Mouse (Mus musculus) megakaryocyte, embryonic 14.5 days (primary cell): Measurements from ENCODE around the gene Hspa14. TPM values are rescaled to one million over a fixed set of nuclear protein-coding genes. Genes with fewer than 3 reads are reported as not detected.

Experiments used
- H3K27me3 ChIP-seq: replicated peaks from 2 replicates; pipeline ENCODE3; 2012; ENCODE audit warnings: inconsistent platforms
- H3K36me3 ChIP-seq: replicated peaks from 2 replicates; pipeline ENCODE3; 2012; ENCODE audit warnings: low read length, inconsistent platforms, mixed read lengths
- H3K4me1 ChIP-seq: 2 replicates; pipeline ENCODE4 v1.6.1; 2012; ENCODE audit warnings: inconsistent platforms
- H3K4me3 ChIP-seq: replicated peaks from 2 replicates; pipeline ENCODE3; 2012; ENCODE audit warnings: moderate library complexity, mild to moderate bottlenecking, inconsistent platforms
- H3K9me3 ChIP-seq: 2 replicates; pipeline ENCODE4 v1.6.1; 2012; ENCODE audit warnings: inconsistent platforms
- FLI1 ChIP-seq: IDR thresholded peaks from 2 replicates; pipeline ENCODE4 v1.6.1; 2012; ENCODE audit warnings: low read length, inconsistent platforms, mixed read lengths
- GATA1 ChIP-seq: IDR thresholded peaks from 3 replicates; pipeline ENCODE4 v1.6.1; 2012; ENCODE audit warnings: mixed read lengths, low read length, inconsistent platforms, borderline replicate concordance
- polyA plus RNA-seq: library from polyadenylated mRNA; stranded (reverse); fragments of >175 nt; gene quantifications from 2 replicates; pipeline ENCODE4 v1.2.3, GENCODE M21; 2012; ENCODE audit warnings: low replicate concordance; ENCODE audit not compliant: insufficient read depth

Gene Hspa14
- polyA plus RNA-seq, 1 experiment, result 4.6 TPM

- H3K4me1 ChIP-seq, result no peaks in the 10 kb centered on the region
- TF ChIP-seq GATA1 (no peak), FLI1 (no peak)
- H3K4me3 ChIP-seq, result no peak overlapping the region
- no peaks in the 10 kb centered on the region for H3K9me3 ChIP-seq
- H3K27me3 ChIP-seq, result no peaks in the 10 kb centered on the region
- H3K36me3 ChIP-seq, result peaks cover 57% of the 10 kb centered on the region
These were observed 22.8 kb downstream of the Hspa14 start for GRCm38 (mm10) chr2:3489816-3490215.

- Histone ChIP-seq H3K27me3 (no peaks in the 10 kb centered on the region), H3K4me1 (peaks cover 20% of the 10 kb centered on the region), H3K9me3 (peaks cover 5% of the 10 kb centered on the region; the same call in 1 of the 2 replicates), H3K4me3 (no peak overlapping the region), H3K36me3 (peaks cover 8% of the 10 kb centered on the region)
- TF ChIP-seq FLI1 (no peak), GATA1 (no peak)
These were observed 32.4 kb downstream of the Hspa14 start for GRCm38 (mm10) chr2:3480239-3480638.

- Histone ChIP-seq H3K4me1 (peaks cover 48% of the 10 kb centered on the region), H3K36me3 (peaks cover 5% of the 10 kb centered on the region), H3K9me3 (peaks cover 5% of the 10 kb centered on the region; the same call in 1 of the 2 replicates), H3K27me3 (no peaks in the 10 kb centered on the region), H3K4me3 (peak overlapping the region; percentile 97)
- TF ChIP-seq FLI1 (no peak), GATA1 (no peak)
These were observed 36.8 kb downstream of the Hspa14 start for GRCm38 (mm10) chr2:3475746-3476251.

GRCm38 (mm10) chr2:3474861-3475283, 37.7 kb downstream of the Hspa14 start, which contains the start of gene Suv39h2:
Gene Suv39h2 (minus strand): TSS chr2:3475031.
- TF ChIP-seq FLI1, result no peak
- TF ChIP-seq GATA1, result no peak
- peaks cover 12% of the 10 kb centered on the region for H3K36me3 ChIP-seq
- peaks cover 47% of the 10 kb centered on the region for H3K4me1 ChIP-seq
- H3K27me3 ChIP-seq, result no peaks in the 10 kb centered on the region
- H3K9me3 ChIP-seq, result peaks cover 5% of the 10 kb centered on the region; the same call in 1 of the 2 replicates
- H3K4me3 ChIP-seq, result peak within 1 kb of the TSS; percentile 97

- Histone ChIP-seq H3K9me3 (peaks cover 2% of the 10 kb centered on the region; the same call in 1 of the 2 replicates), H3K4me1 (peaks cover 47% of the 10 kb centered on the region), H3K27me3 (no peaks in the 10 kb centered on the region), H3K4me3 (peak overlapping the region; percentile 97), H3K36me3 (peaks cover 14% of the 10 kb centered on the region)
- no peak for TF ChIP-seq FLI1
- no peak for TF ChIP-seq GATA1
These were observed 38.2 kb downstream of the Hspa14 start for GRCm38 (mm10) chr2:3474361-3474805.

GRCm38 (mm10) chr2:3473891-3474290, 38.7 kb downstream of the Hspa14 start:
- H3K9me3 ChIP-seq, result no peaks in the 10 kb centered on the region
- H3K36me3 ChIP-seq, result peaks cover 16% of the 10 kb centered on the region
- peaks cover 47% of the 10 kb centered on the region for H3K4me1 ChIP-seq
- H3K4me3 ChIP-seq, result peak overlapping the region; percentile 97
- TF ChIP-seq FLI1 (no peak), GATA1 (no peak)
- no peaks in the 10 kb centered on the region for H3K27me3 ChIP-seq

GRCm38 (mm10) chr2:3456590-3456989, 56.0 kb downstream of the Hspa14 start:
- Histone ChIP-seq H3K27me3 (no peaks in the 10 kb centered on the region), H3K4me1 (no peaks in the 10 kb centered on the region), H3K9me3 (no peaks in the 10 kb centered on the region), H3K36me3 (peaks cover 90% of the 10 kb centered on the region), H3K4me3 (no peak overlapping the region)
- TF ChIP-seq GATA1, result no peak
- no peak for TF ChIP-seq FLI1

- Histone ChIP-seq H3K4me1 (peaks cover 5% of the 10 kb centered on the region; the same call in 1 of the 2 replicates), H3K9me3 (no peaks in the 10 kb centered on the region), H3K27me3 (no peaks in the 10 kb centered on the region), H3K4me3 (no peak overlapping the region), H3K36me3 (peaks cover 96% of the 10 kb centered on the region)
- TF ChIP-seq FLI1 (no peak), GATA1 (no peak)
These were observed 59.5 kb downstream of the Hspa14 start for GRCm38 (mm10) chr2:3453096-3453495.

GRCm38 (mm10) chr2:3449431-3449830, 63.2 kb downstream of the Hspa14 start:
- H3K4me1 ChIP-seq, result peaks cover 11% of the 10 kb centered on the region
- TF ChIP-seq GATA1, result no peak
- no peak for TF ChIP-seq FLI1
- no peaks in the 10 kb centered on the region for H3K27me3 ChIP-seq
- peaks cover 96% of the 10 kb centered on the region for H3K36me3 ChIP-seq
- no peaks in the 10 kb centered on the region for H3K9me3 ChIP-seq
- no peak overlapping the region for H3K4me3 ChIP-seq

- peaks cover 98% of the 10 kb centered on the region for H3K36me3 ChIP-seq
- H3K4me1 ChIP-seq, result peaks cover 11% of the 10 kb centered on the region
- no peaks in the 10 kb centered on the region for H3K9me3 ChIP-seq
- TF ChIP-seq FLI1, result no peak
- no peak for TF ChIP-seq GATA1
- no peaks in the 10 kb centered on the region for H3K27me3 ChIP-seq
- no peak overlapping the region for H3K4me3 ChIP-seq
These were observed 66.6 kb downstream of the Hspa14 start for GRCm38 (mm10) chr2:3445984-3446383.

GRCm38 (mm10) chr2:3444206-3444605, 68.4 kb downstream of the Hspa14 start:
- H3K36me3 ChIP-seq, result peaks cover 95% of the 10 kb centered on the region
- H3K4me3 ChIP-seq, result no peak overlapping the region
- H3K4me1 ChIP-seq, result peaks cover 11% of the 10 kb centered on the region
- TF ChIP-seq GATA1, result no peak
- no peak for TF ChIP-seq FLI1
- no peaks in the 10 kb centered on the region for H3K27me3 ChIP-seq
- no peaks in the 10 kb centered on the region for H3K9me3 ChIP-seq

Other genes with a start within 250 kb of the Hspa14 start
- 0.37 and 13.6 TPM in 2 replicates for gene Nmt2, start 228.6 kb downstream of the Hspa14 start, polyA plus RNA-seq
- 2.1 TPM in 1 of 2 replicates, not detected in the other for gene Rpp38, start 180.2 kb downstream of the Hspa14 start, polyA plus RNA-seq
- gene Acbd7, start 176.6 kb downstream of the Hspa14 start, polyA plus RNA-seq, result not detected in 2 replicates
- not detected in 2 replicates for gene Olah, start 115.6 kb downstream of the Hspa14 start, polyA plus RNA-seq
- gene Meig1, start 90.2 kb downstream of the Hspa14 start, polyA plus RNA-seq, result 0.57 TPM in 1 of 2 replicates, not detected in the other
- gene Dclre1c, start 88.7 kb downstream of the Hspa14 start, polyA plus RNA-seq, result 0.04 TPM in 1 of 2 replicates, not detected in the other
- 2.5 TPM in 1 of 2 replicates, not detected in the other for gene Suv39h2, start 37.8 kb downstream of the Hspa14 start, polyA plus RNA-seq
- gene Gm45902, start within 50 bp of the Hspa14 start, polyA plus RNA-seq, result 0.22 TPM in 1 of 2 replicates, not detected in the other
- 0.28 TPM in 1 of 2 replicates, not detected in the other for gene Cdnf, start 216 bp upstream of the Hspa14 start, polyA plus RNA-seq
- 6.7 and 43.9 TPM in 2 replicates for gene Fam107b, start 57.7 kb upstream of the Hspa14 start, polyA plus RNA-seq